Mouse (Mus musculus) bone marrow, adult 2 months (tissue): Measurements from ENCODE around the gene Tbcd.

ENCODE experiments used
- CTCF ChIP-seq: fragments of 200-500 bp; IDR thresholded peaks from 2 replicates; pipeline ENCODE4 v1.5.1; 2011; ENCODE audit warnings: low read length, control low read depth; ENCODE audit not compliant: control insufficient read depth, insufficient read depth
- POLR2A ChIP-seq: fragments of 200-500 bp; IDR thresholded peaks from 2 replicates; pipeline ENCODE4 v1.6.1; 2011; ENCODE audit warnings: low read depth, mild to moderate bottlenecking, control low read depth, low read length, borderline replicate concordance; ENCODE audit not compliant: control insufficient read depth

- no peak for TF ChIP-seq CTCF
- TF ChIP-seq POLR2A: no peak
Observed at GRCm38 (mm10) chr11:121407366-121408155, 44.2 kb upstream of the Tbcd start.
